Mouse (Mus musculus) stomach, postnatal 0 days (tissue): ENCODE results near the gene Dnm3.

Experiments
- CTCF ChIP-seq: IDR thresholded peaks from 2 replicates; pipeline ENCODE4 v1.5.1; 2016; ENCODE audit warnings: antibody characterized with exemption, low read depth, mild to moderate bottlenecking, moderate library complexity
- EP300 ChIP-seq: optimal IDR thresholded peaks from 2 replicates; pipeline ENCODE3; 2016; ENCODE audit warnings: antibody characterized with exemption

- TF ChIP-seq CTCF (no peak), EP300 (no peak)
Observed at GRCm38 (mm10) chr1:162280052-162280451, 197.8 kb downstream of the Dnm3 start.
